Mouse (Mus musculus) midbrain, embryonic 11.5 days (tissue): ENCODE results near the gene Haus6. TPM values are rescaled to one million over a fixed set of nuclear protein-coding genes. Genes with fewer than 3 reads are reported as not detected.
"Not testable (repeated sequence)": the region's sequence is repeated elsewhere in the genome, so short reads cannot be mapped to it uniquely, and the experiment has no call there.

ENCODE experiments used
- ATAC-seq: fragments of 200-750 bp; cut with Nextera tagmentation; 2 replicates; pipeline ENCODE4 v1.8.0; 2017; ENCODE audit warnings: moderate TSS enrichment, moderate library complexity; ENCODE audit not compliant: low FRiP score
- DNase-seq: peaks from one replicate; pipeline ENCODE4 v3.0.0; 2015; ENCODE audit warnings: low spot score; ENCODE audit errors: missing footprints
- H3K27ac ChIP-seq: fragments of 300-500 bp; sonication (generic); 2 replicates; pipeline ENCODE4 v1.5.1; 2014; ENCODE audit warnings: low read depth, low read length
- H3K27me3 ChIP-seq: fragments of 300-500 bp; sonication (generic); 2 replicates; pipeline ENCODE4 v1.6.1; 2014; ENCODE audit warnings: mild to moderate bottlenecking, low read length, moderate library complexity, mixed read lengths; ENCODE audit not compliant: control insufficient read depth, insufficient read depth
- H3K36me3 ChIP-seq: fragments of 300-500 bp; sonication (generic); 2 replicates; pipeline ENCODE4 v1.6.1; 2014; ENCODE audit warnings: mild to moderate bottlenecking, low read length, moderate library complexity, mixed read lengths; ENCODE audit not compliant: control insufficient read depth, insufficient read depth
- H3K4me1 ChIP-seq: fragments of 300-500 bp; sonication (generic); 2 replicates; pipeline ENCODE4 v1.6.1; 2014; ENCODE audit warnings: low read length; ENCODE audit not compliant: control insufficient read depth, insufficient read depth
- H3K4me2 ChIP-seq: fragments of 300-500 bp; sonication (generic); 2 replicates; pipeline ENCODE4 v1.6.1; 2014; ENCODE audit warnings: mild to moderate bottlenecking, moderate library complexity
- H3K4me3 ChIP-seq: fragments of 300-500 bp; sonication (generic); 2 replicates; pipeline ENCODE4 v1.5.1; 2014; ENCODE audit warnings: low read depth, low read length
- H3K9ac ChIP-seq: fragments of 300-500 bp; sonication (generic); 2 replicates; pipeline ENCODE4 v1.6.1; 2014; ENCODE audit warnings: low read length
- H3K9me3 ChIP-seq: fragments of 300-500 bp; sonication (generic); 2 replicates; pipeline ENCODE4 v1.6.1; 2016; ENCODE audit warnings: low read length; ENCODE audit not compliant: control insufficient read depth
- WGBS: fragments of 180-500 bp; shearing (Covaris S2); extraction: QIAGEN DNeasy Blood & Tissue Kit; methylation state at CpG from one replicate; pipeline ENCODE4 v1.1.7; 2014; 5-methylcytosine and 5-hydroxymethylcytosine counted together
- polyA plus RNA-seq: library from polyadenylated mRNA; unstranded; fragments of >200 nt; fragmentation: Nextera tagmentation; extraction: Ambion mirVana; gene quantifications from 2 replicates; pipeline ENCODE4 v1.2.1, GENCODE M21; 2014

Haus6 gene
- polyA plus RNA-seq, 1 experiment from 2014 or later, result 28.8 TPM

DNA sequence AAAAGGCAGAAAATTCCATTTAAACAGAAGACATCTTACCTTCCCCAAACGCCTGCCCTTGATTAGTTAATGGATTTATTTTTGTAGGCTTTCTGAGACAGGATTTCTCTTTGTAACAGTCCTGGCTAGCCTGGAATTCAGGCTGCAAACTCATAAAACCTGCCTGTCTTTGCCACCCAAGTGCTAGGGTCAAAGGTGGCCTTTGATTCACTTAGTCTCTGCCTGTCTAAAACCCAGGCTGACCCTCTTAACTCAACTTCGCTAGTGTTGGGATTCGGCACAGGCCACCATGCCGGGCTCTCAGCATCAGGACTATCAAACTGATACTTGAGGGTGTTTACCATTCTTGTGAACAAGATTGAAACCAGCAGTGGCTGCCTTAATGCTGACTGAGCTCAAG, 20.0 kb upstream of the Haus6 start:
- no peak overlapping the region for H3K9ac ChIP-seq
- H3K9me3 ChIP-seq, result no peaks in the 10 kb centered on the region
- no peak overlapping the region for H3K4me3 ChIP-seq
- 62% methylated on average over 4 of the region's 4 CpGs for WGBS
- no peaks in the 10 kb centered on the region for H3K36me3 ChIP-seq
- no peak overlapping the region for H3K4me2 ChIP-seq
- H3K4me1 ChIP-seq, result no peaks in the 10 kb centered on the region
- no peaks in the 10 kb centered on the region for H3K27me3 ChIP-seq
- DNase-seq, result no peak
- H3K27ac ChIP-seq, result no peak overlapping the region
- ATAC-seq, result no peak

DNA sequence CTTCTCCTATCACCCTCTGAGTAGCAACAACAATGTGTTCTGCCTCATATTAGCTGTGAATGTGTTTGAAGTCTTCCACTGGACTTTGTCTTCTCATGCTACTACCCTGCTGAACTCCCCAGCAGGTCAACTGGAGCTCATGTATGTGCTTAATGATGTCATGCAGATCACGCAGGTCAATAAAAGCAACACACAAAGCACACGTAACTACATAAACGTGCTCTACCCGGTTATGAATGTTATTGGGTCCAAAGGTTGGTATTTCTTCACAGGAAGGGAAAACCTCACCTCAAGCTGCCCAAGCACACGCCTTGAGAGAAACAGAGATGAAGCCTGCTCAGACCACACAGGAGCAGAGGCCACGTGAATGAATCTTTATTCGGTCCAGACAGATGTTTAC, 14.6 kb upstream of the Haus6 start:
- not testable (repeated sequence) for H3K27me3 ChIP-seq, H3K27ac ChIP-seq, H3K4me2 ChIP-seq, H3K36me3 ChIP-seq, H3K9me3 ChIP-seq, H3K4me3 ChIP-seq, ATAC-seq, DNase-seq, H3K4me1 ChIP-seq, H3K9ac ChIP-seq
- WGBS, result 89% methylated on average over 7 of the region's 7 CpGs

DNA sequence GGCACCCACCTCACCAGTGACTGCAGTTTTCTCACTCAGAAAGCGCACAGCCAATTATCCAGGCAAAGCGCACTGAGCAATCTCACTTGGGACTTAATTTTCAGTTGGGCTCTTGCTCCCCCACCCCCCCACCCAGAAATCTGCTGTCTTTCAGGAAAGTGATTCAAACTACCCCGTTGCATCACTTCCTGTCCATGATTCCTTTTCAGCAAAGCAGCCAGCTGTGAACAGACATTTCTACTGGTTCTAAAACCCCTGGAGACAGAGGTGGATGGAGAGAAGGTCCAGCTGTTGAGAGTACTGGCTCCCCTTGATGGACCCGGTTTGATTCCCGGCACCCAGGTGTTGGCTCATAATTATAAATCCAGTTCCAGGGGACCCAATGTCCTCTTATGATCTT, 13.6 kb upstream of the Haus6 start:
- ATAC-seq (no peak), DNase-seq (no peak)
- 93% methylated on average over 5 of the region's 5 CpGs for WGBS
- H3K36me3 ChIP-seq, result no peaks in the 10 kb centered on the region
- H3K27ac ChIP-seq, result no peak overlapping the region
- no peak overlapping the region for H3K4me2 ChIP-seq
- no peak overlapping the region for H3K4me3 ChIP-seq
- no peaks in the 10 kb centered on the region for H3K9me3 ChIP-seq
- no peak overlapping the region for H3K9ac ChIP-seq
- no peaks in the 10 kb centered on the region for H3K27me3 ChIP-seq
- no peaks in the 10 kb centered on the region for H3K4me1 ChIP-seq

DNA sequence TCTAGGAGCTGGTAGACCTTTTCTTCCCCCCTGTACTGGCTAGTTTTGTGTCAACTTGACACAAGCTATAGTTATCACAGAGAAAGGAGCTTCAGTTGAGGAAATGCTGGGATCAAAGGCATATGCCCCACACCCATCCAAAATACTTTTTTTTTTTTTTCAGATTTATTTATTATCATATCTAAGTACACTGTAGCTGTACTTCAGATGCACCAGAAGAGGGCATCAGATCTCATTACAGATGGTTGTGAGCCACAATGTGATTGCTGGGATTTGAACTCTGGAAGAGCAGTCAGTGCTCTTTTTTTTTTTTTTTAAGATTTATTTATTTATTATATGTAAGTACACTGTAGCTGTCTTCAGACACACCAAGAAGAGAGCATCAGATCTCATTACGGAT, 10.7 kb upstream of the Haus6 start:
- not testable (repeated sequence) for H3K4me1 ChIP-seq, H3K9ac ChIP-seq, DNase-seq, H3K4me3 ChIP-seq, ATAC-seq, H3K27me3 ChIP-seq, H3K27ac ChIP-seq, H3K36me3 ChIP-seq, H3K9me3 ChIP-seq, H3K4me2 ChIP-seq
- 88% methylated on average over 1 of the region's 1 CpGs for WGBS

DNA sequence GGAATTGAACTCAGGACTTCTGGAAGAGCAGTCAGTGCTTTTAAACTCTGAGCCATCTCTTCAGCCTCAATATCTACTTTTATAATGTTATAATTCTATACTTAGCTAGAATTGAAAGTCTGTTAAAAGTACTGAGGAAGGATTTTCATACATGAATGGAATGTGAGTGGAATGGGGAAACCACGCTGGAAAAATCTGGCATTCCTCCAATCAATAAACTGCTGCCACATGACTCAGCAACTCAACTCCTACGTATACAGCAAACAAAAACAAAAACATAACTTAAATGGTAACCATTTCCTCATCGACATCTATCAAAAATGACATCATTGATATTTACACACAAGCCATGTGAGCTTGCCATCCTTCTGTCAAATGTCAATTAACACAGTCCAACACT, 10.3 kb upstream of the Haus6 start:
- Histone ChIP-seq H3K9me3 (no peaks in the 10 kb centered on the region), H3K27ac (no peak overlapping the region), H3K4me3 (no peak overlapping the region), H3K4me2 (no peak overlapping the region), H3K36me3 (no peaks in the 10 kb centered on the region), H3K4me1 (no peaks in the 10 kb centered on the region), H3K27me3 (no peaks in the 10 kb centered on the region), H3K9ac (no peak overlapping the region)
- DNase-seq, result no peak
- WGBS, result 81% methylated on average over 3 of the region's 3 CpGs
- no peak for ATAC-seq

DNA sequence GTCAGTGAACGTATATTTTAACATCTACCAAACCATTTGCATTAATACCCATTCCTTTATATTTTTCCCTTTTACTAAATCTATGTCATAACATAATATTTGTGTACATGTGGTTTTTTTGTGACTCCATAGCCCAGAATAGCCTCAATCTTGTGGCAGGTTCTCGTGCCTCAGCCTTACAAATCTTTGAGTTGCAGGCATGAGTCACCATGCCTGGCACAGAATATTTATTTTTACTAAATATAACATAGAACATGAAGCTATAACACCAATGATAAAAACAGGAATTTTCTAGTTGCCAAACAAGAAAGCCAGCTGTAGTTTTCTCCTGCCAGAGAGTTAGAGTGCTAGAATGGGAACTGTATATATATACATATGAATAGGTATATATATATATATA, 8.7 kb upstream of the Haus6 start:
- Histone ChIP-seq H3K4me2 (no peak overlapping the region), H3K4me1 (no peaks in the 10 kb centered on the region), H3K9me3 (no peaks in the 10 kb centered on the region), H3K36me3 (no peaks in the 10 kb centered on the region), H3K27ac (no peak overlapping the region), H3K27me3 (no peaks in the 10 kb centered on the region), H3K4me3 (no peak overlapping the region), H3K9ac (no peak overlapping the region)
- ATAC-seq (no peak), DNase-seq (no peak)
- WGBS, result 72% methylated on average over 2 of the region's 2 CpGs

DNA sequence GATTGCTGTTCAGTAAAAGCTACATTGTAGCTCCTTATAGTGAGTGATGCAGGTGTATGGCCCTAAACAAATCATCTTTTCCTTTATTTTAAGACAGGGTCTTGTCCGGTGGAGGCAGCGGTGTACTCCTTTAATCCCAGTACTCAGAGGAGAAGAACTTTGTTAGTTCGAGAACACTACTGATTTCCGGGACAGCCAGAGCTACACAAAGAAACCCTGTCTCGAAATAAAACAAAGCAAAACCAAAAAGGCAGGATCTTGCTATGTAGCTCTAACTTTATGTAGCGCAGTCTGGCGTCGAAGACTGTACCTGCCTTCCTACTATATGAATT, 400 bp upstream of the Haus6 start:
- Histone ChIP-seq H3K4me1 (peaks cover 4% of the 10 kb centered on the region; the same call in 1 of the 2 replicates), H3K36me3 (0 out of 2 replicates have a peak, but pooled peaks cover 3% of the 10 kb centered on the region), H3K27ac (no peak overlapping the region; the same call in 1 of the 2 replicates), H3K4me3 (peak overlapping the region; percentile 89), H3K9ac (peak overlapping the region; percentile 63), H3K4me2 (peak overlapping the region; percentile 78), H3K27me3 (no peaks in the 10 kb centered on the region), H3K9me3 (no peaks in the 10 kb centered on the region)
- 35% methylated on average over 8 of the region's 8 CpGs for WGBS
- ATAC-seq (no peak; the same call in 1 of the 2 replicates), DNase-seq (no peak)

DNA sequence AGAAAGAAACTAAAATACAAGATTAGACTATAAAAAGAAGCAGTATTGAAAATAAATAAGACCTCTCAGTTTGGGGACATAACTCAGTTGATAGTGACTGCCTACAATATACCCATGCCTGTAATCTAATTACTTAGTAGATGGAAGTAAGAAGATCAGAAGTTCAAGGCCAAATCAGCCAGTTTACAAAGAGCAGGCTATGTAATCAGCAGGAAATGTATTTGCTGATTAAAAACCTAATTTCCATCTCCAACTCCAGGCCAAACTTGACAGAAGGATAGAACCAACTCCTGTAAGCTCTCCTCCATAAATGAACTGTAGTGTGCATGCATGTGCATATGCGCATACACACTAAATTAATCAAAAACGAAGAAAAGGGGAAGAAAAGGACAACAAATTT, 20.6 kb downstream of the Haus6 start:
- Histone ChIP-seq H3K4me1 (no peaks in the 10 kb centered on the region), H3K4me3 (no peak overlapping the region), H3K9me3 (no peaks in the 10 kb centered on the region), H3K27me3 (no peaks in the 10 kb centered on the region), H3K4me2 (no peak overlapping the region), H3K27ac (no peak overlapping the region), H3K36me3 (peaks cover 2% of the 10 kb centered on the region; the same call in 1 of the 2 replicates), H3K9ac (no peak overlapping the region)
- ATAC-seq (no peak), DNase-seq (no peak)
- WGBS, result 100% methylated on average over 2 of the region's 2 CpGs

DNA sequence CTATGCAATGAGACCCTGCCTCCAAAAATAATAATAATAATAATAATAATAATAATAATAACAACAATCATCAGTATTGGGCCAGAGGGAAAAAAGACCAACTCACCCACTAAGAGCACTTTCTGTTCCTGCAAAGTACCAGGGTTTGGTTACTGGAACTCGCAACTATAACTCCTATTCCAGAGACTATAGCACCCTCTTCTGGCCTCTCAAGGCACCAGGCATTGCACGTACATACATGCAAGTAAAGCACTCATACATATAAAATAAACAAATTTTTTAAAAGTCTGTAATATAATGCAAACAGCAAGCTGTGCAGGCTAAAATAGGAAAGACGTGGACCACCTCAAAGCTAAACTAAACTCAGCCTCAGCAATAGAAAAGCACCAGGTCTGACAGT, 23.6 kb downstream of the Haus6 start:
- ATAC-seq (no peak), DNase-seq (no peak)
- H3K36me3 ChIP-seq, result peaks cover 5% of the 10 kb centered on the region; the same call in 1 of the 2 replicates
- no peak overlapping the region for H3K9ac ChIP-seq
- H3K4me1 ChIP-seq, result no peaks in the 10 kb centered on the region
- H3K27me3 ChIP-seq, result no peaks in the 10 kb centered on the region
- no peak overlapping the region for H3K27ac ChIP-seq
- H3K9me3 ChIP-seq, result no peaks in the 10 kb centered on the region
- H3K4me2 ChIP-seq, result no peak overlapping the region
- no peak overlapping the region for H3K4me3 ChIP-seq
- WGBS, result 92% methylated on average over 3 of the region's 3 CpGs

DNA sequence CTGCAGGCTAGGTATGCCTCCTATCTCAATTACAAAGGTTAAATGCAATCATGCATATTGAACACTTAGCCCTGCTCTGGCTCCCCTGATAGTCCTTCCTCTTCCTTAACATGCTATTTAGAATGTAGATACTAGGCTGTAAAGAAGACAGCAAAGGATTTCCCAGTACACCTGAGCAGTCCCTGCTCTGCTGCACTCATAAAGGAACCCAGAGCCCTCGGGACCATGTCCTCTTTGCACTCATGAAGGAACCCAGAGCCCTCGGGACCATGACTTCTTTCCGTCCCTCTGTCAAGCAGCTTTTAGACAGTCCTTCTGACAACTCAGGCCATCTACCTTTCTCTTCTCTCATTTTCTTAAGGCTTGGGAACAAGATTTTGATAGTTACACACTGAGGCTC, 31.3 kb downstream of the Haus6 start:
- Histone ChIP-seq H3K4me1 (peaks cover 12% of the 10 kb centered on the region), H3K4me2 (no peak overlapping the region), H3K9me3 (no peaks in the 10 kb centered on the region), H3K27ac (no peak overlapping the region), H3K4me3 (no peak overlapping the region), H3K36me3 (peaks cover 10% of the 10 kb centered on the region; the same call in 1 of the 2 replicates), H3K9ac (no peak overlapping the region), H3K27me3 (no peaks in the 10 kb centered on the region)
- WGBS, result 91% methylated on average over 3 of the region's 3 CpGs
- no peak for ATAC-seq
- no peak for DNase-seq
